In genomic region chr6:142571629-142572360, GRCm38 (mm10) we compare ENCODE assay signal across 8 mouse cellular contexts. TPM values are rescaled to one million over a fixed set of nuclear protein-coding genes. Genes with fewer than 3 reads are reported as not detected.
DNase-seq lines count a peak whose midpoint lies in the region; ATAC-seq and TF ChIP-seq lines count a peak whose summit lies in the region.

No protein-coding gene starts in this region.

- H3K36me3 ChIP-seq in lung, embryonic 15.5 days, result no peaks in the 10 kb centered on the region
- H3K36me3 ChIP-seq in forebrain, embryonic 12.5 days (replicated peaks), result no peaks in the 10 kb centered on the region
- no peaks in the 10 kb centered on the region for H3K36me3 ChIP-seq in kidney, embryonic 15.5 days
- H3K36me3 ChIP-seq in midbrain, embryonic 12.5 days, result no peaks in the 10 kb centered on the region

- peak overlapping the region; percentile 88 for H3K4me2 ChIP-seq in lung, embryonic 15.5 days
- H3K4me2 ChIP-seq in forebrain, embryonic 12.5 days, result peak overlapping the region; percentile 85
- H3K4me2 ChIP-seq in kidney, embryonic 15.5 days, result peak overlapping the region; percentile 91
- H3K4me2 ChIP-seq in midbrain, embryonic 12.5 days (replicated peaks), result peak overlapping the region; percentile 94

- TF ChIP-seq CTCF in lung, adult 2 months (IDR thresholded peaks at IDR 0.05; ENCODE audit: insufficient read depth, low read length), result no peak

- TF ChIP-seq POLR2A in lung, adult 2 months (IDR thresholded peaks at IDR 0.05; ENCODE audit: borderline replicate concordance, extremely low read depth, low read depth, low read length), result no peak

- peak overlapping the region; percentile 41 for H3K4me3 ChIP-seq in lung, embryonic 15.5 days
- no peak overlapping the region for H3K4me3 ChIP-seq in lung, adult 2 months (replicated peaks; ENCODE audit: extremely low read depth, low read depth, low read length)
- H3K4me3 ChIP-seq in forebrain, embryonic 12.5 days (replicated peaks), result peak overlapping the region; percentile 43
- peak overlapping the region; percentile 56 for H3K4me3 ChIP-seq in kidney, embryonic 15.5 days (replicated peaks)
- peak overlapping the region; percentile 52 for H3K4me3 ChIP-seq in midbrain, embryonic 12.5 days

- peaks cover 33% of the 10 kb centered on the region for H3K27me3 ChIP-seq in lung, embryonic 15.5 days
- H3K27me3 ChIP-seq in forebrain, embryonic 12.5 days, result peaks cover 61% of the 10 kb centered on the region
- H3K27me3 ChIP-seq in kidney, embryonic 15.5 days, result peaks cover 34% of the 10 kb centered on the region
- H3K27me3 ChIP-seq in midbrain, embryonic 12.5 days, result peaks cover 64% of the 10 kb centered on the region

- ATAC-seq in lung, embryonic 15.5 days (ENCODE audit: borderline replicate concordance, extremely low read depth, low FRiP score, low TSS enrichment), result no peak
- ATAC-seq in forebrain, embryonic 12.5 days (ENCODE audit: low FRiP score), result peak; percentile 45
- peak; percentile 43; the same call in 1 of the 2 replicates for ATAC-seq in kidney, embryonic 15.5 days (replicated peaks; ENCODE audit: low FRiP score)
- ATAC-seq in midbrain, embryonic 12.5 days (ENCODE audit: low FRiP score, low read depth), result 0 out of 2 replicates have a peak, but pooled peaks have one; percentile 38

- WGBS in lung, embryonic 15.5 days, result 3% methylated on average over 21 of the region's 21 CpGs
- 4% methylated on average over 21 of the region's 21 CpGs for WGBS in lung, adult 2 months
- 2% methylated on average over 21 of the region's 21 CpGs for WGBS in forebrain, embryonic 12.5 days
- 5% methylated on average over 21 of the region's 21 CpGs for WGBS in kidney, embryonic 15.5 days
- 3% methylated on average over 21 of the region's 21 CpGs for WGBS in midbrain, embryonic 12.5 days

- no peaks in the 10 kb centered on the region for H3K9me3 ChIP-seq in lung, embryonic 15.5 days
- no peaks in the 10 kb centered on the region for H3K9me3 ChIP-seq in forebrain, embryonic 12.5 days
- H3K9me3 ChIP-seq in kidney, embryonic 15.5 days (replicated peaks), result no peaks in the 10 kb centered on the region
- no peaks in the 10 kb centered on the region for H3K9me3 ChIP-seq in midbrain, embryonic 12.5 days

- DNase-seq in lung, adult 2 months, result no peak
- DNase-seq in left cerebral cortex, adult 8-10 months (ENCODE audit: low spot score in 2 of 2), result no peak
- DNase-seq in cerebellum, adult 11 months, result no peak
- no peak for DNase-seq in left cerebral cortex, adult 18-20 months (ENCODE audit: low spot score in 2 of 2)

- peak overlapping the region; percentile 44; the same call in 1 of the 2 replicates for H3K27ac ChIP-seq in lung, embryonic 15.5 days
- no peak overlapping the region for H3K27ac ChIP-seq in forebrain, embryonic 12.5 days
- H3K27ac ChIP-seq in kidney, embryonic 15.5 days, result peak overlapping the region; percentile 87
- H3K27ac ChIP-seq in midbrain, embryonic 12.5 days (replicated peaks), result no peak overlapping the region

- H3K4me1 ChIP-seq in lung, embryonic 15.5 days, result peaks cover 23% of the 10 kb centered on the region
- H3K4me1 ChIP-seq in lung, adult 2 months (ENCODE audit: control insufficient read depth, insufficient read depth, low read length), result no peaks in the 10 kb centered on the region; the same call in 1 of the 2 replicates
- H3K4me1 ChIP-seq in forebrain, embryonic 12.5 days, result peaks cover 21% of the 10 kb centered on the region
- peaks cover 28% of the 10 kb centered on the region for H3K4me1 ChIP-seq in kidney, embryonic 15.5 days
- peaks cover 24% of the 10 kb centered on the region for H3K4me1 ChIP-seq in midbrain, embryonic 12.5 days

- H3K9ac ChIP-seq in lung, embryonic 15.5 days, result peak overlapping the region; percentile 39; the same call in 1 of the 2 replicates
- H3K9ac ChIP-seq in forebrain, embryonic 12.5 days, result peak overlapping the region; percentile 41
- peak overlapping the region; percentile 58; the same call in 1 of the 2 replicates for H3K9ac ChIP-seq in kidney, embryonic 15.5 days
- H3K9ac ChIP-seq in midbrain, embryonic 12.5 days (replicated peaks), result peak overlapping the region; percentile 47

RNA-seq across cellular contexts. Expression of gene Kcnj8, which starts 0.4 kb away (rescaled TPM):
- 18.3 and 19.7 TPM in 2 replicates for polyA plus RNA-seq in lung, embryonic 15.5 days (2015; fragmentation: Nextera tagmentation; extraction: Ambion mirVana)
- 7.8 and 8.1 TPM in 2 replicates for polyA plus RNA-seq in lung, adult 2 months (2012; rRNA removed)
- 4.9 and 5.5 TPM in 2 replicates for polyA plus RNA-seq in forebrain, embryonic 12.5 days (2016; fragmentation: Nextera tagmentation; extraction: Ambion mirVana)
- 24.4 and 26.8 TPM in 2 replicates for polyA plus RNA-seq in kidney, embryonic 15.5 days (2015; fragmentation: Nextera tagmentation; extraction: Ambion mirVana)
- polyA plus RNA-seq in midbrain, embryonic 12.5 days (2016; fragmentation: Nextera tagmentation; extraction: Ambion mirVana), result 6.3 and 7.2 TPM in 2 replicates
- total RNA-seq in left cerebral cortex, adult 8-10 months (2022), result 1 to 10 TPM; 2.1 to 2.7 (median 2.4) TPM
- 1 to 10 TPM; 2.3 to 2.5 TPM for total RNA-seq in left cerebral cortex, adult 18-20 months (2021)

Comparison
In these comparisons a context has a peak if more than half of its experiments do, and no peak if none do; other contexts are left out.
1. H3K27ac ChIP-seq: peak in lung, embryonic 15.5 days (single experiment) and kidney, embryonic 15.5 days (single experiment); none in forebrain, embryonic 12.5 days (single experiment) and midbrain, embryonic 12.5 days (single experiment).
2. Peak in every context shown above with its lines, with median percentiles within 50 percentile points of each other: H3K4me2 ChIP-seq and H3K9ac ChIP-seq.